Mouse (Mus musculus) CH12.LX (cell line): ENCODE measurements at regions not wholly inside any gene's neighbourhood (a gene's known extent, or its start where the extent isn't known, plus 50 kb on each side); places are given as distances from the start of the nearest gene placed in this dataset.

Experiments
- DNase-seq: peaks from one replicate; pipeline ENCODE4 v3.0.0-alpha.2; 2013; ENCODE audit errors: extremely low read depth
- H3K27ac ChIP-seq: 2 replicates; pipeline ENCODE4 v1.5.1; 2012; ENCODE audit warnings: low read depth, mild to moderate bottlenecking, control low read depth, moderate library complexity; ENCODE audit not compliant: insufficient read depth
- H3K27me3 ChIP-seq: replicated peaks from 2 replicates; pipeline ENCODE3; 2012; ENCODE audit warnings: inconsistent platforms
- H3K36me3 ChIP-seq, 2 experiments: replicated peaks in 1 of 2; 2 replicates each; pipeline versions ENCODE3 to v1.6.1; 2012; ENCODE audit warnings: inconsistent platforms in 1 of 2, low read length in 1 of 2, mild to moderate bottlenecking in 1 of 2, mixed read lengths in 1 of 2, moderate library complexity in 1 of 2; ENCODE audit not compliant: control insufficient read depth in 1 of 2, insufficient read depth in 1 of 2
- H3K4me1 ChIP-seq, 2 experiments: 2 replicates each; pipeline ENCODE4 v1.6.1; 2012; ENCODE audit warnings: inconsistent platforms in 1 of 2, moderate library complexity in 1 of 2; ENCODE audit not compliant: insufficient read depth in 2 of 2, control insufficient read depth in 1 of 2
- H3K4me2 ChIP-seq: 2 replicates; pipeline ENCODE4 v1.6.1; 2012; ENCODE audit warnings: low read depth, mild to moderate bottlenecking, control low read depth; ENCODE audit not compliant: poor library complexity, insufficient read depth, severe bottlenecking
- H3K4me3 ChIP-seq, 3 experiments: fragments of 150-350 bp in 1 of 3; sonication (generic) in 1 of 3; replicated peaks in 1 of 3; 2 replicates each; pipeline versions ENCODE3 to v1.5.1; 2011 to 2012; ENCODE audit warnings: low read depth in 2 of 3, low read length in 2 of 3, mild to moderate bottlenecking in 2 of 3, moderate library complexity in 2 of 3, control low read depth in 1 of 3, improper control_type of control experiment in 1 of 3, inconsistent platforms in 1 of 3, mixed read lengths in 1 of 3; ENCODE audit not compliant: poor library complexity in 1 of 3
- H3K79me2 ChIP-seq: replicated peaks from 2 replicates; pipeline ENCODE4 v1.6.1; 2012; ENCODE audit warnings: mild to moderate bottlenecking, moderate library complexity; ENCODE audit not compliant: control insufficient read depth, poor library complexity, insufficient read depth, severe bottlenecking; ENCODE audit errors: extremely low read depth
- H3K9ac ChIP-seq: 2 replicates; pipeline ENCODE4 v1.6.1; 2012; ENCODE audit warnings: low read depth, mild to moderate bottlenecking, control low read depth, moderate library complexity; ENCODE audit not compliant: insufficient read depth
- H3K9me3 ChIP-seq: replicated peaks from 2 replicates; pipeline ENCODE3; 2012; ENCODE audit warnings: low read length, inconsistent platforms, mixed read lengths
- BHLHE40 ChIP-seq: IDR thresholded peaks from 2 replicates; pipeline ENCODE4 v1.6.1; 2011; ENCODE audit warnings: mild to moderate bottlenecking, low read depth, low read length, improper control_type of control experiment
- CHD2 ChIP-seq: IDR thresholded peaks from 2 replicates; pipeline ENCODE4 v1.6.1; 2011; ENCODE audit warnings: low read length, improper control_type of control experiment
- CTCF ChIP-seq, 2 experiments: IDR thresholded peaks in 1 of 2; conservative IDR thresholded peaks in 1 of 2; 2 replicates each; pipeline ENCODE4 v1.5.1; 2011 to 2012; ENCODE audit warnings: low read depth in 2 of 2, low read length in 2 of 2, improper control_type of control experiment in 1 of 2, inconsistent platforms in 1 of 2, mild to moderate bottlenecking in 1 of 2, moderate library complexity in 1 of 2
- E2F4 ChIP-seq: IDR thresholded peaks from 2 replicates; pipeline ENCODE4 v1.6.1; 2011; ENCODE audit warnings: low read depth, low read length, improper control_type of control experiment; ENCODE audit not compliant: insufficient replicate concordance
- ELF1 ChIP-seq: IDR thresholded peaks from 2 replicates; pipeline ENCODE4 v1.6.1; 2014; ENCODE audit warnings: low read depth, mild to moderate bottlenecking, inconsistent platforms, low read length, improper control_type of control experiment
- EP300 ChIP-seq: IDR thresholded peaks from 2 replicates; pipeline ENCODE4 v1.6.1; 2011; ENCODE audit warnings: low read length, improper control_type of control experiment
- ETS1 ChIP-seq: conservative IDR thresholded peaks from 2 replicates; pipeline ENCODE4 v1.6.1; 2012; ENCODE audit warnings: low read depth, mild to moderate bottlenecking, inconsistent platforms, low read length, improper control_type of control experiment, moderate library complexity
- HCFC1 ChIP-seq: IDR thresholded peaks from 2 replicates; pipeline ENCODE4 v1.6.1; 2012; ENCODE audit warnings: low read depth, mild to moderate bottlenecking, inconsistent platforms, low read length, improper control_type of control experiment
- IRF4 ChIP-seq: IDR thresholded peaks from 2 replicates; pipeline ENCODE4 v1.6.1; 2014; ENCODE audit warnings: low read depth, mild to moderate bottlenecking, inconsistent platforms, low read length, improper control_type of control experiment
- JUND ChIP-seq: conservative IDR thresholded peaks from 2 replicates; pipeline ENCODE4 v1.6.1; 2011; ENCODE audit warnings: low read depth, low read length, improper control_type of control experiment
- KAT2A ChIP-seq: IDR thresholded peaks from 2 replicates; pipeline ENCODE4 v1.6.1; 2012; ENCODE audit warnings: low read length, improper control_type of control experiment, inconsistent platforms; ENCODE audit not compliant: insufficient replicate concordance
- MAFK ChIP-seq: IDR thresholded peaks from 2 replicates; pipeline ENCODE4 v1.6.1; 2011; ENCODE audit warnings: low read length, improper control_type of control experiment; ENCODE audit not compliant: insufficient replicate concordance
- MAZ ChIP-seq: IDR thresholded peaks from 2 replicates; pipeline ENCODE4 v1.6.1; 2012; ENCODE audit warnings: low read depth, mild to moderate bottlenecking, inconsistent platforms, low read length, improper control_type of control experiment, moderate library complexity
- MEF2A ChIP-seq: IDR thresholded peaks from 2 replicates; pipeline ENCODE4 v1.6.1; 2014; ENCODE audit warnings: low read depth, mild to moderate bottlenecking, inconsistent platforms, low read length, improper control_type of control experiment, borderline replicate concordance
- NRF1 ChIP-seq: IDR thresholded peaks from 2 replicates; pipeline ENCODE4 v1.6.1; 2014; ENCODE audit warnings: low read depth, mild to moderate bottlenecking, inconsistent platforms, low read length, improper control_type of control experiment, moderate library complexity
- PAX5 ChIP-seq: IDR thresholded peaks from 2 replicates; pipeline ENCODE4 v1.6.1; 2012; ENCODE audit warnings: low read length, inconsistent platforms, mixed read lengths
- POLR2AphosphoS2 ChIP-seq: IDR thresholded peaks from 2 replicates; pipeline ENCODE4 v1.6.1; 2011; ENCODE audit warnings: low read depth, low read length, improper control_type of control experiment
- RAD21 ChIP-seq: IDR thresholded peaks from 2 replicates; pipeline ENCODE4 v1.6.1; 2011; ENCODE audit warnings: low read depth, mild to moderate bottlenecking, low read length, improper control_type of control experiment, moderate library complexity
- RCOR1 ChIP-seq: conservative IDR thresholded peaks from 2 replicates; pipeline ENCODE4 v1.6.1; 2012; ENCODE audit warnings: low read depth, mild to moderate bottlenecking, inconsistent platforms, low read length, improper control_type of control experiment
- SIN3A ChIP-seq: IDR thresholded peaks from 2 replicates; pipeline ENCODE4 v1.6.1; 2012; ENCODE audit warnings: low read length, improper control_type of control experiment, inconsistent platforms
- SMC3 ChIP-seq: IDR thresholded peaks from 2 replicates; pipeline ENCODE4 v1.6.1; 2011; ENCODE audit warnings: low read depth, low read length, improper control_type of control experiment
- ZC3H11A ChIP-seq: IDR thresholded peaks from 2 replicates; pipeline ENCODE4 v1.6.1; 2012; ENCODE audit warnings: low read depth, mild to moderate bottlenecking, inconsistent platforms, low read length, improper control_type of control experiment
- ZMIZ1 ChIP-seq: IDR thresholded peaks from 2 replicates; pipeline ENCODE4 v1.6.1; 2012; ENCODE audit warnings: low read depth, mild to moderate bottlenecking, inconsistent platforms, low read length, improper control_type of control experiment
- dilution Hi-C: fragments of 300-500 bp; cut with MboI; formaldehyde crosslinking; loops from 2 replicates; pipeline ENCODE4 v1.14.3; 2020; ENCODE audit warnings: low sequenced_read_pairs; ENCODE audit not compliant: extremely low pct_unique_long_range_greater_than_20kb, extremely low pct_ligation_motif_present
- in situ Hi-C: fragments of 300-500 bp; cut with MboI; formaldehyde crosslinking; loops from 3 replicates; pipeline ENCODE4 v1.14.3; 2019; ENCODE audit warnings: low sequenced_read_pairs, low pct_ligation_motif_present, low pct_unique_long_range_greater_than_20kb, mixed read lengths

- no peak for TF ChIP-seq BHLHE40
- peak; percentile 17 for TF ChIP-seq SMC3
- peak; percentile 17 for TF ChIP-seq RAD21
- no peak for TF ChIP-seq MEF2A
- no peak for TF ChIP-seq IRF4
- peak in 1 of 2 experiments; percentile 39; a peak in 2 of 4 replicates for TF ChIP-seq CTCF (conservative IDR thresholded peaks at IDR 0.05 in 1 of 2, IDR thresholded peaks at IDR 0.05 in 1 of 2; ENCODE audit: low read depth in 2 of 2, low read length in 2 of 2)
- TF ChIP-seq, all 38 proteins: peak for 3
- no peaks in the 10 kb centered on the region for H3K9me3 ChIP-seq
- H3K4me2 ChIP-seq: no peak overlapping the region
- no peaks in the 10 kb centered on the region for H3K4me1 ChIP-seq
- no peaks in the 10 kb centered on the region for H3K79me2 ChIP-seq
- dilution Hi-C loops (no loop called here), in situ Hi-C loops (no loop called here)
- H3K4me3 ChIP-seq: no peak overlapping the region
- no peaks in the 10 kb centered on the region for H3K27me3 ChIP-seq
- H3K27ac ChIP-seq: no peak overlapping the region
- no peak overlapping the region for H3K9ac ChIP-seq
- peak; percentile 40 for DNase-seq
- no peaks in the 10 kb centered on the region for H3K36me3 ChIP-seq
These were observed 128.3 kb downstream of the Sptssa start for GRCm38 (mm10) chr12:54528046-54528445.

GRCm38 (mm10) chr12:54527577-54527976 lies 128.8 kb downstream of the Sptssa start:
- Histone ChIP-seq H3K27me3 (no peaks in the 10 kb centered on the region), H3K4me3 (no peak overlapping the region), H3K79me2 (no peaks in the 10 kb centered on the region), H3K4me1 (no peaks in the 10 kb centered on the region), H3K9ac (no peak overlapping the region), H3K27ac (no peak overlapping the region), H3K36me3 (no peaks in the 10 kb centered on the region), H3K9me3 (no peaks in the 10 kb centered on the region), H3K4me2 (no peak overlapping the region)
- dilution Hi-C loops (no loop called here), in situ Hi-C loops (no loop called here)
- no peak for TF ChIP-seq EP300
- TF ChIP-seq RAD21: no peak
- no peak for TF ChIP-seq POLR2AphosphoS2
- no peak for TF ChIP-seq KAT2A
- TF ChIP-seq ELF1: no peak
- TF ChIP-seq ZMIZ1: no peak
- TF ChIP-seq PAX5: no peak
- no peak for TF ChIP-seq E2F4
- no peak for TF ChIP-seq NRF1
- TF ChIP-seq SIN3A: no peak
- no peak for TF ChIP-seq ETS1
- TF ChIP-seq ZC3H11A: no peak
- TF ChIP-seq MAFK: no peak
- no peak for TF ChIP-seq JUND
- TF ChIP-seq CHD2: no peak
- TF ChIP-seq HCFC1: no peak
- no peak for TF ChIP-seq RCOR1
- TF ChIP-seq MEF2A: no peak
- TF ChIP-seq MAZ: no peak
- peak; percentile 13 for DNase-seq
